In genomic region chr19:5711218-5711617, GRCm38 (mm10) we compare ENCODE assay signal across 9 mouse cellular contexts. TPM values are rescaled to one million over a fixed set of nuclear protein-coding genes. Genes with fewer than 3 reads are reported as not detected.
DNase-seq lines count a peak whose midpoint lies in the region.
"Had no signal": no experiment of that assay in that cellular context is flagged by ENCODE, and none has a peak within 500 bp of the region (broad histone marks: within the 10 kb centered on the region; RNA-seq: fewer than 3 reads in every experiment).

No protein-coding gene starts in this region.

- no peak overlapping the region for H3K27ac ChIP-seq in embryonic facial prominence, embryonic 10.5 days (replicated peaks)
- H3K27ac ChIP-seq: neural tube, embryonic 13.5 days had no signal

- no peak overlapping the region for H3K4me3 ChIP-seq in embryonic facial prominence, embryonic 10.5 days
- H3K4me3 ChIP-seq: neural tube, embryonic 13.5 days had no signal

- peak; percentile 79 for DNase-seq in gastrocnemius, adult 18-20 months (ENCODE audit: low spot score)
- no peak for DNase-seq in gastrocnemius, postnatal 25 days
- DNase-seq in urinary bladder, postnatal 25 days (ENCODE audit: low spot score): peak; percentile 54
- no peak for DNase-seq in urinary bladder, adult 2 months (ENCODE audit: low spot score)
- peak; percentile 66 for DNase-seq in embryonic facial prominence, embryonic 10.5 days (ENCODE audit: low spot score)
- peak; percentile 85 to 94 for DNase-seq in kidney, postnatal 25 days
- peak; percentile 85 for DNase-seq in lung, postnatal 25 days (ENCODE audit: low spot score)
- DNase-seq in thymus, postnatal 4 days: peak; percentile 81

- peaks cover 84% of the 10 kb centered on the region for H3K36me3 ChIP-seq in embryonic facial prominence, embryonic 10.5 days (replicated peaks)

- 10% methylated on average over 3 of the region's 3 CpGs for WGBS in embryonic facial prominence, embryonic 10.5 days

- H3K4me1 ChIP-seq in embryonic facial prominence, embryonic 10.5 days: peaks cover 28% of the 10 kb centered on the region

- H3K9me3 ChIP-seq in embryonic facial prominence, embryonic 10.5 days: no peaks in the 10 kb centered on the region
- H3K9me3 ChIP-seq: neural tube, embryonic 13.5 days had no signal

- H3K27me3 ChIP-seq in embryonic facial prominence, embryonic 10.5 days (replicated peaks; ENCODE audit: low read depth, poor library complexity, severe bottlenecking): peaks cover 8% of the 10 kb centered on the region
- H3K27me3 ChIP-seq: neural tube, embryonic 13.5 days had no signal

RNA-seq across cellular contexts. Expression of gene Kcnk7, which starts 7.1 kb away (rescaled TPM):
- not detected for total RNA-seq in gastrocnemius, adult 18-20 months (2021)
- total RNA-seq in gastrocnemius, postnatal 25 days (2021): not detected
- polyA plus RNA-seq in urinary bladder, adult 2 months (2012; rRNA removed): 0.13 and 0.25 TPM in 2 replicates
- polyA plus RNA-seq in embryonic facial prominence, embryonic 10.5 days (2016; fragmentation: Nextera tagmentation; extraction: Ambion mirVana): 0.19 and 0.23 TPM in 2 replicates
- polyA plus RNA-seq: neural tube, embryonic 13.5 days had no signal

RNA-seq across cellular contexts. Expression of gene Ehbp1l1, which starts 14.9 kb away (rescaled TPM):
- 100 to 1,000 TPM; 210 to 241 TPM for total RNA-seq in gastrocnemius, adult 18-20 months (2021)
- total RNA-seq in gastrocnemius, postnatal 25 days (2021): 100 to 1,000 TPM; 241 to 266 TPM
- 97.4 and 116 TPM in 2 replicates for polyA plus RNA-seq in urinary bladder, adult 2 months (2012; rRNA removed)
- 7.9 and 8.0 TPM in 2 replicates for polyA plus RNA-seq in embryonic facial prominence, embryonic 10.5 days (2016; fragmentation: Nextera tagmentation; extraction: Ambion mirVana)

RNA-seq across cellular contexts. Expression of gene Fam89b, which starts 18.2 kb away (rescaled TPM):
- total RNA-seq in gastrocnemius, adult 18-20 months (2021): 10 to 100 TPM; 20.1 to 21.3 TPM
- total RNA-seq in gastrocnemius, postnatal 25 days (2021): 10 to 100 TPM; 24.7 to 24.9 TPM
- polyA plus RNA-seq in urinary bladder, adult 2 months (2012; rRNA removed): 66.3 and 79.4 TPM in 2 replicates
- polyA plus RNA-seq in embryonic facial prominence, embryonic 10.5 days (2016; fragmentation: Nextera tagmentation; extraction: Ambion mirVana): 147 and 151 TPM in 2 replicates

RNA-seq across cellular contexts. Expression of gene Pcnx3, which starts 22.5 kb away (rescaled TPM):
- total RNA-seq in gastrocnemius, adult 18-20 months (2021): 10 to 100 TPM; 12.5 to 13.8 TPM
- 10 to 100 TPM; 13.5 to 13.8 TPM for total RNA-seq in gastrocnemius, postnatal 25 days (2021)
- 40.5 and 53.5 TPM in 2 replicates for polyA plus RNA-seq in urinary bladder, adult 2 months (2012; rRNA removed)
- polyA plus RNA-seq in embryonic facial prominence, embryonic 10.5 days (2016; fragmentation: Nextera tagmentation; extraction: Ambion mirVana): 30.3 and 30.6 TPM in 2 replicates

RNA-seq across cellular contexts. Expression of gene Map3k11, which starts 22.7 kb away (rescaled TPM):
- 1 to 10 TPM; 8.6 to 9.4 TPM for total RNA-seq in gastrocnemius, adult 18-20 months (2021)
- 10 to 100 TPM in 1 of 2 experiments, 1 to 10 TPM in 1; 8.3 to 10.9 TPM for total RNA-seq in gastrocnemius, postnatal 25 days (2021)
- 19.9 and 22.0 TPM in 2 replicates for polyA plus RNA-seq in urinary bladder, adult 2 months (2012; rRNA removed)
- 32.1 and 34.0 TPM in 2 replicates for polyA plus RNA-seq in embryonic facial prominence, embryonic 10.5 days (2016; fragmentation: Nextera tagmentation; extraction: Ambion mirVana)

Comparison
In these comparisons a context has a peak if more than half of its experiments do, and no peak if none do; other contexts are left out.
1. DNase-seq: peak in gastrocnemius, adult 18-20 months (single experiment), urinary bladder, postnatal 25 days (single experiment), embryonic facial prominence, embryonic 10.5 days (single experiment), kidney, postnatal 25 days (2 of 2), lung, postnatal 25 days (single experiment) and thymus, postnatal 4 days (single experiment); none in gastrocnemius, postnatal 25 days (single experiment) and urinary bladder, adult 2 months (single experiment).